Mouse (Mus musculus): ENCODE data around the gene Tlcd1.
"Not testable (repeated sequence)": the region's sequence is repeated elsewhere in the genome, so short reads cannot be mapped to it uniquely, and the experiment has no call there.

The Tlcd1 gene

GRCm38 (mm10) chr11:78176402-78176862, at the start of gene Tlcd1, which contains the start of gene Nek8:
Gene Tlcd1 (plus strand): TSS chr11:78176711.
Gene Nek8 (minus strand): TSS chr11:78176675.
- DNase-seq (ENCODE audit: low spot score in 2 of 2): peak in 1 of 2 experiments; percentile 82

GRCm38 (mm10) chr11:78126739-78127138, 49.8 kb upstream of the Tlcd1 start:
- no peak for DNase-seq (ENCODE audit: low spot score in 2 of 2)

- DNase-seq (ENCODE audit: low spot score in 2 of 2): no peak
Observed at GRCm38 (mm10) chr11:78129458-78129857, 47.1 kb upstream of the Tlcd1 start.

GRCm38 (mm10) chr11:78133915-78134314, 42.6 kb upstream of the Tlcd1 start:
- DNase-seq (ENCODE audit: low spot score in 2 of 2): no peak

- DNase-seq (ENCODE audit: low spot score in 2 of 2): no peak
Observed at GRCm38 (mm10) chr11:78134344-78134743, 42.2 kb upstream of the Tlcd1 start.

GRCm38 (mm10) chr11:78135314-78135713, 41.2 kb upstream of the Tlcd1 start:
- not testable (repeated sequence) for DNase-seq (ENCODE audit: low spot score in 2 of 2)

GRCm38 (mm10) chr11:78136132-78136531, 40.4 kb upstream of the Tlcd1 start:
- no peak for DNase-seq (ENCODE audit: low spot score in 2 of 2)

- DNase-seq (ENCODE audit: low spot score in 2 of 2): no peak
Observed at GRCm38 (mm10) chr11:78137584-78137983, 38.9 kb upstream of the Tlcd1 start.

- DNase-seq (ENCODE audit: low spot score in 2 of 2): no peak
Observed at GRCm38 (mm10) chr11:78138023-78138422, 38.5 kb upstream of the Tlcd1 start.

- no peak for DNase-seq (ENCODE audit: low spot score in 2 of 2)
Observed at GRCm38 (mm10) chr11:78140665-78141064, 35.8 kb upstream of the Tlcd1 start.

- DNase-seq (ENCODE audit: low spot score in 2 of 2): no peak
Observed at GRCm38 (mm10) chr11:78143520-78143919, 33.0 kb upstream of the Tlcd1 start.

- no peak for DNase-seq (ENCODE audit: low spot score in 2 of 2)
Observed at GRCm38 (mm10) chr11:78146168-78146567, 30.3 kb upstream of the Tlcd1 start.

GRCm38 (mm10) chr11:78146707-78147543, 29.6 kb upstream of the Tlcd1 start:
- DNase-seq (ENCODE audit: low spot score in 2 of 2): no peak

GRCm38 (mm10) chr11:78151161-78151560, 25.4 kb upstream of the Tlcd1 start:
- DNase-seq (ENCODE audit: low spot score in 2 of 2): no peak

- peak; percentile 80 to 86 for DNase-seq (ENCODE audit: low spot score in 2 of 2)
Observed at GRCm38 (mm10) chr11:78152299-78153231, 23.9 kb upstream of the Tlcd1 start.

GRCm38 (mm10) chr11:78153778-78154177, 22.7 kb upstream of the Tlcd1 start:
- no peak for DNase-seq (ENCODE audit: low spot score in 2 of 2)

- no peak for DNase-seq (ENCODE audit: low spot score in 2 of 2)
Observed at GRCm38 (mm10) chr11:78155674-78156073, 20.8 kb upstream of the Tlcd1 start.

- DNase-seq (ENCODE audit: low spot score in 2 of 2): no peak
Observed at GRCm38 (mm10) chr11:78156156-78156699, 20.3 kb upstream of the Tlcd1 start.

GRCm38 (mm10) chr11:78159096-78159495, 17.4 kb upstream of the Tlcd1 start:
- DNase-seq (ENCODE audit: low spot score in 2 of 2): peak in 1 of 2 experiments; percentile 75

GRCm38 (mm10) chr11:78159557-78159956, 17.0 kb upstream of the Tlcd1 start:
- no peak for DNase-seq (ENCODE audit: low spot score in 2 of 2)

GRCm38 (mm10) chr11:78160171-78160570, 16.3 kb upstream of the Tlcd1 start:
- DNase-seq (ENCODE audit: low spot score in 2 of 2): no peak

GRCm38 (mm10) chr11:78160675-78161074, 15.8 kb upstream of the Tlcd1 start:
- no peak for DNase-seq (ENCODE audit: low spot score in 2 of 2)
